Mouse (Mus musculus) inflammation-experienced regulatory T-cells, adult 6 months (primary cell): ENCODE measurements around the gene Rps6ka1. TPM values are rescaled to one million over a fixed set of nuclear protein-coding genes. Genes with fewer than 3 reads are reported as not detected.

Source experiments
- ATAC-seq: one replicate; pipeline ENCODE4 v1.8.0; 2017
- polyA plus RNA-seq, 3 experiments: library from polyadenylated mRNA; unstranded; fragments of 100-300 nt; shearing (Covaris generic); gene quantifications; one replicate each; pipeline ENCODE4 v1.2.1; 2017

The Rps6ka1 gene
- polyA plus RNA-seq, 3 experiments from 2014 or later = 88.8 to 145 (median 91.9) TPM

DNA sequence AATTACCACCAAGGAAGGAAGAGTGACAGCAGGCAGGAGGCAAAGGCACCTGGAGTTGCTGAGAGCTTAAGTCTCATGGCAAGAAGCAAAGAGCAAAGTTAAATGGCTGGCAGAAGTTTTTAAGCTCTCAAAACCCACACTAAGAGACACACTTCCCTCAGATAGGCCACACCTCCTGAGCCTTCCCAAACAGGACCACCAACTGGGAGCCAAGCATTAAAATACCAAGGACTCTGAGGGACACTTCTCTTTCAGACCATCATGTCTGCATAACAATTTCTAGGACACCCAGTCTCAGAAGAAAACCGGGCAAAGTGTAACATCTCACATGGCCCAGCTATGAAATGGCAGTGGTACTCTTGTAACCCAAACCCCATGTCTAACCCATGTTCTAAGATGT is 9.4 kb upstream of the Rps6ka1 start:
- no peak for ATAC-seq

DNA sequence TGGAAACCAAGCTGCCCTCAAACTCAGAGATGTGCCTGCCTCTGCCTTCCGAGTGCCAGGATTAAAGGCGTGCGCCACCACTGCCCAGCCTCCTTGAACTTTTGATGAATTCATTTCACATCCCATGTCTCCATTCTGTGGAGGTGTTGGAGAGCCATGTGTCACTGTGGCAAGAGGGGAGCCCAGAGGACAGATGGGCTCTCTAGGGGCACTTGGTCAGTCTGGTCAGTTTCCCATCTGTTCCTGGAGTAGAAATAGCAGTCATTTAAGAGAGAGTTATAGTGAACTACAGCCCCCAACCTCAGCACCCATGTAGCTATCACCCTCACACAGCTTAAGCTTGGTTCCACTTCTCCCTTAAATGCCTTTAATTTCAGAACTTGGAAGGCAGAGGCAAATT is 8.4 kb upstream of the Rps6ka1 start:
- no peak for ATAC-seq

DNA sequence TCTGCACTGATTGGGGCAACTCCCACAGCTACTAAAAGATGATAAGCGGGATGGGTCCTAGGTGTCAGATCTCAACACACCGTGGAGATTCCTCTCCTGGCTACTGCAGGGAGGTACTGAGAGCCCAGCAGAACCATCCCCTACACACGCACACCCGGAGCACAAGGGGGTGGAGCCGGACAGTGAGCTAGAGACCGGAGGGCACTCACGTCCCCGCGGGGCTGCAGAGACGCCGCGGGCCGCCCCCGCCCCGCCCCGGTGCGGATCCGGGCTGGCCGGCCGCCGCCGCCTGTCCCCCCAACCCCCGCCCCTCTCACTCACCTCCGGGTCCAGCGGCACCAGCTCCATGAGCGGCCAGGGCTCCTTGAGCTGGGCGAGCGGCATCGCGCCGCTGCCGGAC is 348 bp downstream of the Rps6ka1 start:
- peak; percentile 36 for ATAC-seq

- no peak for ATAC-seq
Observed at GRCm38 (mm10) chr4:133885991-133886501, 1.6 kb downstream of the Rps6ka1 start.

DNA sequence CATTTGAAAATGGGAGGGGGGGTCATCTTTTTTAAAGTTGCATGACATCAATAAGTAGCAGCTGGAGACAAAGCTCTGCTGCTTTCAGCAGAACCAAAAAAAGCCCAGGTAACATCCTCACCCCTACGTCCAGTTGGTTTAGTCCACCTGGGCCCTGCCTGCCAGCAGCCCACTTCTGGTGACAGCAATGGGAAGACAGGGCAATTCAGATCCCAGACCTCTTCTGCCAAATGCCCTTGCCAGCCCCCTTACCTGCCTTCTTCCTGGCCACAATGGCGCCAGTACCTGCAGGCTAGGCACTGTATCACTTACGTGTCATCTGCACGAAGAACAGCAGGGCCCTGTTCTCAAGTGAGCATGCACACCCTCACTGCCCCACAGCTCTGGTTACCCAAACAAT is 2.3 kb downstream of the Rps6ka1 start:
- no peak for ATAC-seq

GRCm38 (mm10) chr4:133884888-133885287 is 2.7 kb downstream of the Rps6ka1 start:
- no peak for ATAC-seq

GRCm38 (mm10) chr4:133884127-133884753 is 3.4 kb downstream of the Rps6ka1 start:
- ATAC-seq = no peak

DNA sequence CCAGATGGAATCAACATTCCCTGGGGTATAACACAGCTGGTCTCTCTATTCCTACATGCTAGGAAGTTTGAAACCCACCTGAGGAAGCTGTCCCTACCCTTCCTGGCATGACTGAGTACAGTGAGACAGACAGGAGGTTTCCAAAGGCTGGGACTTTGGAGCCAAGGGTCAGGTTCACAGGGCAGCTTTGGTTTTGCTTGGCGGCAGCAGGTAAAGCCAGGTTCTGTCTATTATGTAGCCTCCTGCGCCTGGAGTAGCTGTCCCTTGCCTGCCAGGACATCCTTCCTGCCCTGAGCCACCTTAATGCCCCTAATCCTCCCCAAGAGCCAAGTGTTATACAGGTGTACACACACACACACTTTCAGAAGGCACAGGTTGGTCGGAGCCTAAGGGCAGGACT is 5.7 kb downstream of the Rps6ka1 start:
- no peak for ATAC-seq

DNA sequence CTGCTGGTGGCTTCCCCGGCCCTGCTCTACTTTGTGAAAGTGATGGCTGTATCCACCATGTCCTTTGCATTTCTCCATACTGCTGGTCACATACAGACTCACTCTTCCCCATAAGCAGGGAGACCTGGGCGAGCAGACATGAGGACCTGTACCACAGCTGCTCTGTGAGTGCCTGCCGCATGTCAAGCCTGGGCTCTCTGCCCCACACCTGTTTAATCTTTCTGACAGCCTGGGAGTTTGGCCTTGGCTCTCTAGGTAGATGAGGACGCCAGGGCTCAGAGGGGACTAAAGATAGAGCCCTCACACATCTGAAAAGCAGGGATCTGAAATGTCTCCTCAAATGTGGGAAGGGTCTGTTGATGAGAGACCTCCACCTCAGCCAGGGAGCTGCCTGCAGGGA is 6.2 kb downstream of the Rps6ka1 start:
- ATAC-seq = no peak

DNA sequence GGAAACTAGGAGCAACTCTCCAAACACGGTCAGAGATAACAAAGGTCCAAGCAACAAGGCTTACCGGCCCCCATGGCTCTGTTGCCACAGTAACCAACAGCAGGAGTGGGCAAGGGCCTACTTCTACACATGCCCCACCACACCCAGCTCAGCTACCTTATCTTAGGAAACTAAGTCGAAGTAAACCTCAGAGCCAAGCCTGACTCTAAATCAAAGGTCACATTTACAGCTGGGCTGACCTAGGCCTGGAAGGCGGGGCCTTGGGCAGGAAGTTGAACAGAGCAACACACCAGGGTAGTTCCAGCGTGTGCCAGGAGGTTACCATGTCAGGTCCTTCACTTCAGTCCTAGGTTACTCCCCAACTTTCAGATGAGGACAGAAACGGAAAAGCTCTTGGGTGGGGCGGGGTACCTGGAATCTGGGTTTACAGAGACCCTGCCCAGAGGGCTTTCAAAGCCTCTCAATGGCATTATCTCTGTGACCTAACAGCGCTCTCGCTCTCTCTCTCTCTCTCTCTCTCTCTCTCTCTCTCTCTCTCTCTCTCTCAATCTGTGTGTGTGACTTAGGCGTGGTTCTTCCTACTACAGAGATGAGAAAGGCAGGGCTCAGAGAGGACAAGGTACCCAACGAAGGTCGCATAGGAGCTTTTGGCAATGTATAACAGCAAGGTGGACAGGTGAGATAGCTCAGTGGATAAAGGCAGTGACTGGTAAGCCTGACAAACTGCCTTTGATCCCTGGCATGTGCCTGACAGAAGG is 8.3 kb downstream of the Rps6ka1 start:
- ATAC-seq = peak; percentile 98

DNA sequence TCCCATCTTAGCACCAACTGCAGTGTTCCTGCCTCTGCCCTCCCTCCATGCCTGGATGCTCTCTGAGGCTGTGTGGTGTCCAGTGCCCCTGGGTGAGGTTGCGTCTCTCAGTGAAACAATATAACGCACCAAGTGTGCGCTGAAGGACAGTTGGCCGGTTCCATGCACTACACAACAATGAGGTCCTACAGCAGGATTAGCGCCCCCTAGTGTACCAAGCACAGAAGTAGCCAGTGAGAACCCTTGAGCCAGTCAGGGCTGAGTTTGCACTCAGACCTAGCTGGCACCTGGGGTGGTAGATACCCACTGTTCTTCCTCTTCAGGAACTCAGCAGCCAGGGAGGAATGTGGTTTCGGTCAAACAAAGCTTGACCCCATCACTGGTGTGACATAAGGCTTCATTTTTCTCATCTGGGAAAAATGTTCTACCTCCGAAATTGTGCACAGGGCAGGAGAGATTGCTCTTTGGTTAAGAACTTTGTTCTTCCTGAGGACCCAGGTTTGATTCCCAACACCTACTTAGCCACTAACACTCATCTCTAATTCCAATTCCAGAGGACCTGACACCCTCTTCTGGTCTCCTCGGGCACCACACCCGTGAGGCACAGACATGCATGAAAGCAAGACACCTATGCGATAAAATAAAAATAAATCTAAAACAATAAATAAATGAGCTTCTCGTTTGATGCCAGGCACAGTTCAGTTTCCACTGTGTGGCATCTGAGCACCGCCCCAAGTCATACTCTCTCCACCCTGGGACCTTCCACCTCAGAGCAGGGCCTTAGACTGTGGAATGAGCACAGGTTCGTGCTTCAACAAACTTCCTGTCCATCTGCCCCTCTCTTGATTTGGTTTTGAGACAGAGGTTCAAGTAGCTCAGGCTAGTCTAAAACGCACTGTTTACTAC is 9.5 kb downstream of the Rps6ka1 start:
- no peak for ATAC-seq

- no peak for ATAC-seq
Observed at GRCm38 (mm10) chr4:133874865-133875517, 12.6 kb downstream of the Rps6ka1 start.

GRCm38 (mm10) chr4:133873926-133874864 is 13.4 kb downstream of the Rps6ka1 start:
- no peak for ATAC-seq

GRCm38 (mm10) chr4:133873431-133873851 is 14.2 kb downstream of the Rps6ka1 start:
- ATAC-seq = peak; percentile 7

GRCm38 (mm10) chr4:133872812-133873300 is 14.7 kb downstream of the Rps6ka1 start:
- peak; percentile 96 for ATAC-seq

GRCm38 (mm10) chr4:133872222-133872811 is 15.3 kb downstream of the Rps6ka1 start:
- no peak for ATAC-seq

DNA sequence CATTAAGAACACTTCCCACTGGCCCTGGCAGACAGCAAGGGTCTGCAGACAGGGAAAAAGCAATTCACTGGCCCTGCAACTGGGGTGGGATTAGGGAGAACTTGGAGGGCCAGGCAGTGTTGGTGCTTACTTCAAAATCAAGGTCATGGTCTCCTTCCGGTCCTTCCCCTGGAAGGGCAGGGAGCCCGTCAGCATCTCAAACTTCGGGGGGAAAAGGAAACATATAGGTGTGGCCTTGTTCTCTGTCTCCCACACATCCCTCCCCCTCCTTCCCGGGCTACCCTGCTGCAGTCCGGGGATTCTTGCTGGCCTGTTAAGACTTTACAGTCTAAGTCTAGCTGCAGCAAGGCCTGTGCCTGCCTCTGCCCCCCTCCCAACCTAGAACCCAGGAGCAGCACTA is 22.4 kb downstream of the Rps6ka1 start:
- no peak for ATAC-seq

DNA sequence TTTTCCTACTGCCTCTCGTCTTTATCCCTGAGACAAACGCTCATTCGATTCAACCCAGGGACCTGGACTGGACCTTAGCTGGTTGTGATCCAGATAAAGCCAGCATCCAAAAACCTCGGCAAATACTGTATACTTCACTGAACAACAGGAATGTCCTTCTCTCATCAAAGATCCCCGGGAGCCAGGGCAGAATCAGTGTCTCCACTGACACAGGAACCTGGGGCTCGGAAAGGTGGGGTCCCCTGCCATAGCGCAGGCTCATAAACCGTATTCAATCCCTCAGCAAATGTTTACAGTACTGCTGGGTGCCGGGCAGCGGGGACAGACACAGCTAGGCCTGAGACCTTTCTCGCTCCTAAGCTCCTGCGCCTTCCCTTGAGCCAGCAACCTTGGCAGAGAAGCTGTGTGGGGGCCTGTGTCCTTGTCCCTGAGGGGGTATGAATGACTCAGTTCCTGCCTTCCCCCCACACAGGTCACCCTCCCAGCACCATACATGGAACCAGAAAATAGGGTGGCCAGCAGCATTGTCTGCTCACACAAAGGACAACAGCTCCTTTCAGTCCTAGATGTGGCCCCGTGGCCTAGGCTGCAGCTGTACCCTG is 23.1 kb downstream of the Rps6ka1 start:
- no peak for ATAC-seq

GRCm38 (mm10) chr4:133863795-133864379 is 23.7 kb downstream of the Rps6ka1 start:
- ATAC-seq = no peak

DNA sequence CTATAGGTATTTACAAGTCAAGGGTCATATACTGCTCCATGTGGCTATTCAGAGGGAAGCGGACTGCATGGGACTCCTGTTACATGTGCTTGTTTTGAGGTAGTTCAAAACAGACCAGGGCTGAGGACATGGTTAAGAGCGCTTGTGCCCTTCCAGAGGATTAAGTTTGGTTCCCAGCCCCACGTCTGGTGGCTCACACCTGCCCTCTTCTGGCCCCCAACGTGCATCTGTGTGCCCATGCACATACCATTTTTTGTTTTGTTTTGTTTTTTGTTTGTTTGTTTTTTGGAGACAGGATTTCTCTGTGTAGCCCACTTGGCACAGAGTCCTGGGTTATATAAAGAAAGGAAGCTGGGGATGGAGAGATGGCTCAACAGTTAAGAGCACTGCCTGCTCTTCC is 30.1 kb downstream of the Rps6ka1 start:
- no peak for ATAC-seq
